Mouse (Mus musculus): ENCODE measurements around the gene 1700057G04Rik.

GRCm38 (mm10) chr9:92305620-92306220 is 3.5 kb upstream of the 1700057G04Rik start:
- TF ChIP-seq CTCF (IDR thresholded peaks at IDR 0.05; ENCODE audit: extremely low read depth, insufficient read depth, insufficient read length, insufficient replicate concordance): no peak
- TF ChIP-seq POLR2A (IDR thresholded peaks at IDR 0.05; ENCODE audit: low read depth, low read length): no peak
